Mouse (Mus musculus): ENCODE results near the gene Ptpn7. TPM values are rescaled to one million over a fixed set of nuclear protein-coding genes. Genes with fewer than 3 reads are reported as not detected.
"Not testable (repeated sequence)": the region's sequence is repeated elsewhere in the genome, so short reads cannot be mapped to it uniquely, and the experiment has no call there.

Ptpn7 gene
- total RNA-seq, 2 experiments from 2014 or later = 0.22 TPM; not detected in 1

DNA sequence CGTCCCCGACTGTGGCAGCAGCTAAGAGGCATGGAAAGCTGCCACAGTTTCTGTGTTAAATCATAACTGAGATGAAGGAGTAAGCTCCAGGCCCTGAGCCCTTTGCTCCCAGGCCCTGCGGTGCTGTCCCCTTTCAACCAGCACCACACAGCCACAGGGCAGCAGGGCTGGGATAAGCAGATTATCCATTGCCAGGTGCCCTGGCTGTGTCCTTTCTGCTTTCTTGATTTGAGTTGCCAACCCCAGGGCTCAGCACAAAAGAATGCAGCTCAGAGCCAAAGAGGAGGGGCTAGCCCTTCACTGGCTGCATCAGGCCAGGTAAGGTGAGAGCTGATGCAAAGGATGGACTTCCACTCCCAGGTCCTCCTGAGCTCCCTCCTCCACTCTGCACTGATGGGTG lies 45.2 kb downstream of the Ptpn7 start:
- no peak for DNase-seq (ENCODE audit: extremely low spot score in 1 of 2, low spot score in 2 of 2)
- intact Hi-C loops (cut with DNase I) = loop anchor here (2.0 kb wide), 1 partner anchor 189 kb away; no protein-coding TSS in a partner anchor

- DNase-seq (ENCODE audit: extremely low spot score in 1 of 2, low spot score in 2 of 2) = no peak
- intact Hi-C loops (cut with DNase I) = no loop called here
Measured at GRCm38 (mm10) chr1:135178863-135179262, 46.4 kb downstream of the Ptpn7 start.

- intact Hi-C loops (cut with DNase I) = no loop called here
- DNase-seq (ENCODE audit: extremely low spot score in 1 of 2, low spot score in 2 of 2) = no peak
Measured at GRCm38 (mm10) chr1:135180830-135181229, 48.3 kb downstream of the Ptpn7 start.

DNA sequence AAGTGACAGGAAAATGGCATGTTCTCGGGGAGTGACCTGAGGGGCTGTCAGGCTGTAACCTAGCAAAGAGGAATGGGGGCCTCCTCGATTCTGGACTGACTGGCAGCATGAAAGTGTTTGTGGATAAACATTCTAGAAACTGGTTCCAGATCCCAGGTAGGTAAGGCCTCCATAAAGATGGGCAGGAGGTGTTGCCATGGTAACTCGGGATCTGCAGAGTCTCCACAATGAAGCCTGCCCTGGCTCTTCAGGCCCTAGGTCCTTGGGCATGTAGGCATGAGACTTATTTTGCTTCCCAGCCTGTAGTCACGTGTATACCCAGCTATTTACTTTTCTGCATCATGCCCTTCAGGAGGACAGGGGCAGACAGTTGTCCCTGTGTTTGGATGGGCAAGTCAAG lies 48.8 kb downstream of the Ptpn7 start:
- intact Hi-C loops (cut with DNase I) = no loop called here
- no peak for DNase-seq (ENCODE audit: extremely low spot score in 1 of 2, low spot score in 2 of 2)

GRCm38 (mm10) chr1:135181880-135182623 lies 49.6 kb downstream of the Ptpn7 start:
- intact Hi-C loops (cut with DNase I) = no loop called here
- DNase-seq (ENCODE audit: extremely low spot score in 1 of 2, low spot score in 2 of 2) = no peak

GRCm38 (mm10) chr1:135182975-135183374 lies 50.5 kb downstream of the Ptpn7 start:
- intact Hi-C loops (cut with DNase I) = no loop called here
- DNase-seq (ENCODE audit: extremely low spot score in 1 of 2, low spot score in 2 of 2) = no peak

DNA sequence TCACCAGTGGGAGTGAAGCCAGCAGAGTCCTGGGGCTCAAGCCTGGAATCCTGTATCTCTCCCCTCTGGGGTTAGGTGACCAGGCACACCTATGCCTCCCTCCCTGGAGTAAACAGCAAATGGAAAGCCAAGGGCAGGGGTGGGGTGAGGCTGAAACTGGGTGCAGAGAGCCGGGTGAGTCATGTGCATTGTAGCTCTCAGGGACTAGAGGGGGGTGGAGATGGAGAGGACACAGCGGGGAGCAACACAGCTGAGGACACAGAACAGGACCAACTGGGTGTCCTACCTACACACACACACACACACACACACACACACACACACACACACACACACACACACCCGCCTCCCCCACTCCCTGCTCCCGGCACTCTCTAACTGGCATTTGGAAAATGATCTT lies 50.9 kb downstream of the Ptpn7 start:
- DNase-seq (ENCODE audit: extremely low spot score in 1 of 2, low spot score in 2 of 2) = no peak
- intact Hi-C loops (cut with DNase I) = no loop called here

DNA sequence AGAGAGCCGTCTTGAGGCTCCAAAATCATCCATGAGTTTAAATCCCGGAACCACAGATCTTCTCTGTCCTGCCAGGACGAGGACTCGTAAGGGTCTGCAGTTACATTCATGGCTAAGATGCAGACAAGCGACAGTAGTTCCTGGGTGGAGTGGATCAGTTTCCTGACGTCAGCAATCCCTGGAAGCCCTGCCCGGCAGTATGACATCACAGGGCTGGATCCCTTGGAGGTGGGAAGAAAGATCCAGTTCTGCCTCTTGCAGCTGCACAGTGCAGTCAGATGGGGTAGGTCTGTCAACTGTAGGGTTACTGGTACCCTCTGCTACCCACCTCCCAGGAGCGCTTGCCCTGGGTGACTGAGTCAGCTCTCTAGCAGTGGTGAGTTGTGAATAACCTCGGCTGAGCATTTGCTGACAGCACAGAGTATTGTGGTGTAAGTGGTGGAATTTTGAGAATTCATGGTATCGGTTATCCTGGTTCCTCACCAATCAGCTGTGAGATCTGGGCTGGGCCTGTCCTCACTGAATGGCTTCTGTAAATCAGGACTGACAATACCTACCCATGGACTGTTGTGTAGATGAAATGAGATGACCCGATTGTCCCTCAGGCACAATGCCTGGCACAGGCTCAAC lies 51.6 kb downstream of the Ptpn7 start:
- no peak for DNase-seq (ENCODE audit: extremely low spot score in 1 of 2, low spot score in 2 of 2)
- intact Hi-C loops (cut with DNase I) = no loop called here

- intact Hi-C loops (cut with DNase I) = no loop called here
- DNase-seq (ENCODE audit: extremely low spot score in 1 of 2, low spot score in 2 of 2) = no peak
Measured at GRCm38 (mm10) chr1:135185936-135186335, 53.4 kb downstream of the Ptpn7 start.

DNA sequence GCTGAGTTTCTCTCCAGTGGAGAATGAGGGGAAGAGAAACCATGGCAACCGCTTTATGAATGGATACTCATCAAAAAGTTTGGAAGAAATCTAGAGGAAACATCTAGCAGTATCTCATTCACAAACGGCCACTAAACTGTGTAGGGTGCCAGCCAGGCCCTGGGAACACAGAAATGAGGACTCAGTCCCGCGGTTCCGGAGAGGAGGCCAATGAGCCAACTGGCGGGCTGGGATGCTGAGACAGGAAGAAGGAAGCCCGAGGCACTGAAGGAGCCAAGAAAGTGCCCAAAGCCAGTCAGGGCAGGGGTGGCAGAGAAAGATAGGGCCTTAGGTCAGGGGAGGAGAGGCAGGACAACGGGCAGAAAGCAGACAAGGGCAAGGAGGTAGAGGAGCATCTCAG lies 53.9 kb downstream of the Ptpn7 start:
- DNase-seq (ENCODE audit: extremely low spot score in 1 of 2, low spot score in 2 of 2) = no peak

GRCm38 (mm10) chr1:135187016-135187415 lies 54.5 kb downstream of the Ptpn7 start:
- intact Hi-C loops (cut with DNase I); DNase-seq (ENCODE audit: extremely low spot score in 1 of 2, low spot score in 2 of 2): not testable (repeated sequence)

More for the DNA sequence above, 53.9 kb downstream of the Ptpn7 start:
- intact Hi-C loops (cut with DNase I) = no loop called here

- intact Hi-C loops (cut with DNase I) = no loop called here
- no peak for DNase-seq (ENCODE audit: extremely low spot score in 1 of 2, low spot score in 2 of 2)
Measured at GRCm38 (mm10) chr1:135188197-135188596, 55.7 kb downstream of the Ptpn7 start.

DNA sequence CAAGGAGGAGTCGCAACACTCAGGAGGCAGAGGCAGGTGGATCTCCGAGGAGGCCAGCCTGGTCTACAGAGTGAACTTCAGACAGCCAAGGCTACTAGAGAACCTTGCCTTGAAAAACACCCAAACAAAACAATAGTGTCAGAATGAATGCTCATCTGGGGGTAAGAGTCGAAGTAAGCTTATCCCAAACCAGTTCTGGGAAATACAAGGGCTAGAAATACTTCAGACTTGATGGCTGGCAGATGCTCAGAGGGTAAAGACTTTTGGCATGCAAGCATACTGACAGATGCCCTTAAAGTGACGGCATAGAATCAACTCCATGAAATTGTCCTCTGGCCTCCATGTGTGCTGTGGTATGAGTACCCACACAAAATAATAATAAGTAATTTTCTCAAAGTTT lies 56.7 kb downstream of the Ptpn7 start:
- DNase-seq (ENCODE audit: extremely low spot score in 1 of 2, low spot score in 2 of 2) = no peak
- intact Hi-C loops (cut with DNase I) = no loop called here

DNA sequence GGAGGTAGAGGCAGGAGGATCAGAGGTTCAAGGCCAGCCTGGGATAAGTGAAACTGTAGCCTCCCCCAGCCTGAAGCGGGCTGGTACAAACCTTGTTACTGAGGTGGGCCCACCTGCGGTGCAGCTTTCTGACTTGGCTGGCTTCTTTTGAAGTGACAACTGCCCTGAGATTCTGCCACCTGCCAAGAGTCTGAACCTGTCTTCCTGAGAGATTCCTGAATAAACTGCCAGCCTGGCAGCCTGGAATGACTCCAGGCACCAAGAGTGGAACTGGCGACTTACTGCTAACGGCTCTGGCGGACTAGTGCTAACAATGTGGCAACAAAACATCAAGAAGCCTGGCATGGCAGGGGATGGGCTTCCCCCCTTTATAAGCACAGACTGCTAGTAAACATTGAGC lies 61.8 kb downstream of the Ptpn7 start:
- DNase-seq (ENCODE audit: extremely low spot score in 1 of 2, low spot score in 2 of 2); intact Hi-C loops (cut with DNase I): not testable (repeated sequence)

Other genes starting within 250 kb of the Ptpn7 start
- 10 to 100 TPM; 75.4 to 78.5 TPM for gene Ppp1r12b, start 176.8 kb upstream of the Ptpn7 start, total RNA-seq (2021)
- gene Ube2t, start 170.1 kb upstream of the Ptpn7 start, total RNA-seq (2021) = 1 to 10 TPM; 2.9 to 3.7 TPM
- 1 to 10 TPM; 2.6 to 3.1 TPM for gene Lgr6, start 27.4 kb upstream of the Ptpn7 start, total RNA-seq (2021)
- gene Arl8a, start 14.1 kb downstream of the Ptpn7 start, total RNA-seq (2021) = 100 to 1,000 TPM; 418 to 439 TPM
- gene Gpr37l1, start 35.0 kb downstream of the Ptpn7 start, total RNA-seq (2021) = 10 to 100 TPM; 99.0 to 99.3 TPM
- gene Elf3, start 125.9 kb downstream of the Ptpn7 start, total RNA-seq (2021) = not detected
- gene Rnpep, start 151.4 kb downstream of the Ptpn7 start, total RNA-seq (2021) = 10 to 100 TPM; 47.3 to 52.1 TPM
- gene Timm17a, start 181.1 kb downstream of the Ptpn7 start, total RNA-seq (2021) = 100 to 1,000 TPM; 155 to 166 TPM
- under 1 TPM; 0.36 to 0.54 TPM for gene Lmod1, start 192.1 kb downstream of the Ptpn7 start, total RNA-seq (2021)
- 100 to 1,000 TPM; 118 to 121 TPM for gene Shisa4, start 242.5 kb downstream of the Ptpn7 start, total RNA-seq (2021)

All from left cerebral cortex, postnatal 10 days (tissue).